ENCODE assay signal across 8 mouse cellular contexts in genomic region chr13:21715864-21716539, GRCm38 (mm10). TPM values are rescaled to one million over a fixed set of nuclear protein-coding genes. Genes with fewer than 3 reads are reported as not detected.
DNase-seq lines count a peak whose midpoint lies in the region; ATAC-seq and TF ChIP-seq lines count a peak whose summit lies in the region.
"Not testable (repeated sequence)": the region's sequence is repeated elsewhere in the genome, so short reads cannot be mapped to it uniquely, and the experiment has no call there.

Gene Hist1h2bl (minus strand): TSS chr13:21716143.
Gene Hist1h2ai (plus strand): TSS chr13:21716422.

- peaks cover 24% of the 10 kb centered on the region for H3K4me1 ChIP-seq in hindbrain, embryonic 12.5 days
- peaks cover 17% of the 10 kb centered on the region; the same call in 1 of the 2 replicates for H3K4me1 ChIP-seq in lung, postnatal 0 days (ENCODE audit: insufficient read depth, low read depth, low read length)

- ATAC-seq in Patski, result peak; percentile 83
- ATAC-seq in hindbrain, embryonic 12.5 days (ENCODE audit: low FRiP score), result peak; percentile 95
- peak; percentile 94 for ATAC-seq in lung, postnatal 0 days

- in situ Hi-C loops in Patski (cut with MboI; ENCODE audit: low pct_unique_long_range_greater_than_20kb), result loop anchor here (10.0 kb wide), 3 partner anchors 551 to 1819 kb away; partner anchors contain the start of genes Abt1, Hist1h2af, Hist1h3g and Hist1h4h

- H3K27ac ChIP-seq in hindbrain, embryonic 12.5 days, result peak within 1 kb of the TSS; percentile 89
- H3K27ac ChIP-seq in lung, postnatal 0 days (ENCODE audit: low read length), result peak within 1 kb of the TSS; percentile 79

- H3K27me3 ChIP-seq in Patski; hindbrain, embryonic 12.5 days; lung, postnatal 0 days (replicated peaks; ENCODE audit: insufficient read depth, low read length): not testable (repeated sequence)

- not testable (repeated sequence) for TF ChIP-seq CTCF in Patski (IDR thresholded peaks at IDR 0.05); lung, postnatal 0 days (IDR thresholded peaks at IDR 0.05)

- H3K9ac ChIP-seq in hindbrain, embryonic 12.5 days, result peak within 1 kb of the TSS; percentile 63
- peak within 1 kb of the TSS; percentile 39 for H3K9ac ChIP-seq in lung, postnatal 0 days (replicated peaks; ENCODE audit: low read depth)

- H3K4me2 ChIP-seq in hindbrain, embryonic 12.5 days (replicated peaks), result peak within 1 kb of the TSS; percentile 77
- peak within 1 kb of the TSS; percentile 67 for H3K4me2 ChIP-seq in lung, postnatal 0 days (replicated peaks; ENCODE audit: low read depth, low read length)

- not testable (repeated sequence) for H3K9me3 ChIP-seq in hindbrain, embryonic 12.5 days (replicated peaks); lung, postnatal 0 days (ENCODE audit: low read length)

- H3K36me3 ChIP-seq in hindbrain, embryonic 12.5 days; lung, postnatal 0 days (ENCODE audit: insufficient read depth, low read length): not testable (repeated sequence)

- POLR2A ChIA-PET in Patski (lab: Charles Lee), result not testable (repeated sequence)

- WGBS in hindbrain, embryonic 12.5 days, result 1% methylated on average over 28 of the region's 50 CpGs
- whole genome bisulfite sequencing in lung, postnatal 0 days, result 2% methylated on average over 24 of the region's 50 CpGs

- CTCF ChIA-PET in Patski (lab: Charles Lee), result not testable (repeated sequence)

- TF ChIP-seq EP300 in lung, postnatal 0 days (IDR thresholded peaks at IDR 0.05), result peak; percentile 51; the same call in 1 of the 2 replicates

- DNase-seq in Patski (ENCODE audit: low read depth, low spot score), result peak; percentile 84
- DNase-seq in cerebellum, postnatal 10 days, result peak; percentile 86 to 89
- peak; percentile 80 to 82 for DNase-seq in frontal cortex, postnatal 10 days (ENCODE audit: low spot score in 2 of 2)
- peak; percentile 65 to 78 for DNase-seq in layer of hippocampus, postnatal 10 days (ENCODE audit: low spot score in 2 of 2)
- peak; percentile 98 for DNase-seq in lung, postnatal 0 days (ENCODE audit: low spot score)
- peak; percentile 55 for DNase-seq in ovary, postnatal 10 days (ENCODE audit: low spot score)
- DNase-seq in thymus, postnatal 0 days (ENCODE audit: low spot score), result peak; percentile 96

- H3K4me3 ChIP-seq in hindbrain, embryonic 12.5 days, result peak within 1 kb of the TSS; percentile 41
- peak within 1 kb of the TSS; percentile 35 for H3K4me3 ChIP-seq in lung, postnatal 0 days (ENCODE audit: low read depth, low read length)

RNA-seq across cellular contexts. Expression of gene Hist1h2bl, which starts in this region (rescaled TPM):
- polyA plus RNA-seq in Patski (2021), result 1.1 TPM
- 3.6 and 4.4 TPM in 2 replicates for polyA plus RNA-seq in hindbrain, embryonic 12.5 days (2016; fragmentation: Nextera tagmentation; extraction: Ambion mirVana)
- total RNA-seq in layer of hippocampus, postnatal 10 days (2021), result 10 to 100 TPM; 55.7 to 83.1 TPM
- not detected in 2 replicates for polyA plus RNA-seq in lung, postnatal 0 days (2015; fragmentation: Nextera tagmentation; extraction: Ambion mirVana)
- polyA plus RNA-seq in thymus, postnatal 0 days (2015; fragmentation: Nextera tagmentation; extraction: Ambion mirVana), result 8.9 and 16.3 TPM in 2 replicates

RNA-seq across cellular contexts. Expression of gene Hist1h2ai, which starts in this region (rescaled TPM):
- polyA plus RNA-seq in Patski (2021), result not detected
- 17.3 and 29.5 TPM in 2 replicates for polyA plus RNA-seq in hindbrain, embryonic 12.5 days (2016; fragmentation: Nextera tagmentation; extraction: Ambion mirVana)
- total RNA-seq in layer of hippocampus, postnatal 10 days (2021), result 10 to 100 TPM; 69.8 to 77.4 TPM
- polyA plus RNA-seq in lung, postnatal 0 days (2015; fragmentation: Nextera tagmentation; extraction: Ambion mirVana), result 5.4 TPM in 1 of 2 replicates, not detected in the other
- 110 and 183 TPM in 2 replicates for polyA plus RNA-seq in thymus, postnatal 0 days (2015; fragmentation: Nextera tagmentation; extraction: Ambion mirVana)

Comparison
In these comparisons a context has a peak if more than half of its experiments do, and no peak if none do; other contexts are left out.
1. Peak in every context shown above with its lines: DNase-seq, ATAC-seq, H3K4me3 ChIP-seq and H3K27ac ChIP-seq.